Mouse (Mus musculus): ENCODE data around the gene Ppp1r9a.
"Not testable (repeated sequence)": the region's sequence is repeated elsewhere in the genome, so short reads cannot be mapped to it uniquely, and the experiment has no call there.

The Ppp1r9a gene

DNA sequence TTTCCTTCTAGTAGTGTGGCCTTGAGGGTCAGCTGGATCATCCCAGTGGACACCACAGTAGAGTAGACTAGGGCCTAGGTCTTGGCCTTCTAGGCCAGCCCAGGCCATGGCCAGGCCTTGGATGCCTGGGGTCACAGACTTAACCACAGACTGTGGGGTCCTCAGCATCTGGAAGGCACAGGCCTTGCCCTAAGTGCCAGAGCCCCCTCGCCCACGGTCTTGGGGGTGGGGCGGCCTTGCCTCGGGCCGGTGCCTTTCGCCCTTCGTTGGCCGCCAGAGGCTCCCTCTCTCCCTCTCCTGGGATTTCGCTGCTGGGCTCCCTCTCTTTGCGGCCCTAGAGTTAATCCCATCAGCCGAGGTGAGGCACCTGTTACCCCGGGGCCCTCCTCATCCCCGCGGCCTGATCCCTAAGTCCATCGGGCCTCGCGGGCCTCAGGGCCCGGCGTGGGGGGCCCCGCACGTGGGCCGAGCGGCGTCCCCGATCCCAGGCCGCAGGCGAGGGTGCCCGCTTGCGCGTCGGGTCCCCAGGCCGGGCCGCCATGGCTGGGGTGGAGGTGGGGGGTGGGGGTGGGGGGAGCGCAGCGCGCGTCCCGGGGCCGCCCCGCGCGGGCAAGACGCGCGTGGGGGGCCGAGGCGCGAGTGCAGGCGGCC lies at the start of gene Ppp1r9a:
Gene Ppp1r9a (plus strand): TSS at position 244 of the 651 bp plus-strand sequence.
- in situ Hi-C loops (cut with MboI, MseI): no loop called here

GRCm38 (mm10) chr6:4855236-4855635 lies 47.5 kb upstream of the Ppp1r9a start:
- in situ Hi-C loops (cut with MboI, MseI): no loop called here

- in situ Hi-C loops (cut with MboI, MseI): no loop called here
These were observed 45.8 kb upstream of the Ppp1r9a start for GRCm38 (mm10) chr6:4856919-4857318.

DNA sequence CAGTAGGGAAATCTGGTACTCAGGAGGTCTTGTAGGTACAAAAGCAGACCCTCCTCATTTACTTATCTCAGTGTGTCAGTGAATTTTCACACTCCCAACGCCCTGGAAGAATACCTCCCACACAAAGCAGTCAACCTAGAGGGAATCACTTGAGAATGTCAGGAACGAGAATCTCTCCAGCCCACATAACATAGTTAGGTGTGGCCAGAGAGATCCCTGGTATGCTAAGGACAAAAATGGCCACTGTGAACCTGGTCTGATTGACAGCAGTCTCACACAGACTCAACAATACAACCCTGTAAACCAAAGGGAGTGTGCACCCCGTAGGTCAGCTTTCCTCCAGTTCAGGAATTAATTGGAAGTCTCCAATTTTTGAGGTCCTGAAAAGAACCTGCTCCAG lies 18.4 kb upstream of the Ppp1r9a start:
- in situ Hi-C loops (cut with MboI, MseI): no loop called here

GRCm38 (mm10) chr6:4889544-4889943 lies 13.2 kb upstream of the Ppp1r9a start:
- in situ Hi-C loops (cut with MboI, MseI): no loop called here

- in situ Hi-C loops (cut with MboI, MseI): no loop called here
These were observed 10.3 kb upstream of the Ppp1r9a start for GRCm38 (mm10) chr6:4892417-4892816.

DNA sequence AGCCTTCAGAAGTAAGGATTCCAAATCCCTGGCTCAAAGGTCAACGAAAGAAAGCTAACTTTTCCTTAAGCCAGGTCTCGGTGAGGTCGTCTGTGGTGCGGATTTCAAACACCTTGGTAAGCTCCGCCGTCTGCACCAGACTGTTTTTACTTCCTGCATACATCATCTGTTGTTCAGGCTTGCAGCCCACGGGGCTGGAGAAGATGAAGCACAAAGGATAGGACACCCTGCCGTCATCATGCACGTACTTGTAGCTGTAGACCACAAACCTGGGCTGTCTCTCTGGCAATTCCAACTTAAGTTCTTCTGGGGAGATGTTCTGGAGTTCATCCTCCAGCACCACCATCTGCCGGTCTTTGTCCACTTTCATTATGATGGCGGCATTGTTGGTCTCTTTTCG lies 9.4 kb upstream of the Ppp1r9a start:
- in situ Hi-C loops (cut with MboI, MseI): not testable (repeated sequence)

- in situ Hi-C loops (cut with MboI, MseI): no loop called here
These were observed 2.8 kb upstream of the Ppp1r9a start for GRCm38 (mm10) chr6:4899906-4900305.

- in situ Hi-C loops (cut with MboI, MseI): no loop called here
These were observed 773 bp downstream of the Ppp1r9a start for GRCm38 (mm10) chr6:4903325-4904054.

- in situ Hi-C loops (cut with MboI, MseI): no loop called here
These were observed 1.3 kb downstream of the Ppp1r9a start for GRCm38 (mm10) chr6:4904055-4904450.

DNA sequence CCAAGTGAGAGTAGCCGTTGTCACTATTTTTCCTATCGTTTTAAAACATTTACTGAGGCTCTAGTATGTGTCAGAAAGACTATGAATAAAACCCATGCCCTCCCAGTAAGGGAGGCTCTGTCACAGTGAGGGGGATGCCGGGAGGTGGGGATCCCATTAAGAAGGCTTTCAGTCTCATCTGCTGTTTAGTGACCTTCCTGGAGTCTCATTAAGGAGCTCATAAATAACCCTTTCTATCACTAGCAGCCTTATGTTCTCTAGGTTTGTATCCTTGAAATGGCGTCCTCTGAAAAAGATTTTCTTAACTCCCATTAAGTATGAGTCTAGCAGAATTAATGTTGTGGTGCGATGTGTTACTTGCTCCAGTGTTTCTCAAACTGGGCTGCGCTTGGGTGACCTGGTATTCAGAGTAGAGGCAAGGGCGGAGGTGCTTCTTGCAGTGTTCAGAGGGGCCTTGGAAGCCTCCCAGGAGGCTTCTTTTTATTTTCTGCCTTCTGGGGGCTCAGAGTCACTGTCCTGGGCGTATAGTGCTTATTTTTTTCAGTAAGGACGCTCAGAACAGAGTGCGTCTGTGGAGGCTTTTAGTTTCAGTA lies 7.4 kb downstream of the Ppp1r9a start:
- in situ Hi-C loops (cut with MboI, MseI): no loop called here

GRCm38 (mm10) chr6:4918470-4918869 lies 15.8 kb downstream of the Ppp1r9a start:
- in situ Hi-C loops (cut with MboI, MseI): no loop called here

- in situ Hi-C loops (cut with MboI, MseI): not testable (repeated sequence)
These were observed 21.1 kb downstream of the Ppp1r9a start for GRCm38 (mm10) chr6:4923791-4924190.

DNA sequence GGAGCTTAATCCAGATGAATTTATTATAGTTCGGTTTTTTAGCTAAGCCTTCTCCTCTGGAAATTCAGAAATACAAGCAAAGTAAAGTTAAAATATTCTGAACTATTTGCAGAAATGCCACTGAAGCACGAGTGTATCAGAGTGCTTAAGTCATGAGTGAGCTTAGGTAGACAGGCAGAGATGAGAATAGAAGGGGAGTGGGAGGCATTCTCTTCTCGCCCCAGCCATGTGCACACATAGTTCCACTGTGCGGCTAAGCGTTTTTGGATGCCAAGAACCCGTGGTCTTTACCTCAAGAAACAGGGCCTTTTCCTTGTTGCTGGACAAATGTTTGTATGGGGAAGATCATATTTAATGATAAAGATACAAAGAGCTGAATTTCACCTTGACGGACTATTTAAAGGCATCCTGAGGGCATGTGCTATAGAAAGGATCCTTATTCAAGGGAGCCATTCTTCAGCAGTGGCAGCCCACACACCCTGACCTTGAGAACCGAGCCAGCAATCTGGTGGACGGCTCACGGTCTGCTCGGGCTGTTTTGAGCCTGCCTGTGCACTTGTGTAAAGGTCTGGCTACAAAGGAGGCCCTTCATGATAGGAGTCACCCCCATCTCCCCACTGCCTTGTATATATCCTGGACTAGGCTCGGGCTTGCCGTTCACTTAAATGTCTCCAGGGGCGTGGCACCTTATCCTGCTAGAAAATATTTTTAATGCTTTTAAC lies 23.4 kb downstream of the Ppp1r9a start:
- in situ Hi-C loops (cut with MboI, MseI): no loop called here

- in situ Hi-C loops (cut with MboI, MseI): no loop called here
These were observed 27.6 kb downstream of the Ppp1r9a start for GRCm38 (mm10) chr6:4930321-4930720.

GRCm38 (mm10) chr6:4938901-4939300 lies 36.2 kb downstream of the Ppp1r9a start:
- in situ Hi-C loops (cut with MboI, MseI): no loop called here

DNA sequence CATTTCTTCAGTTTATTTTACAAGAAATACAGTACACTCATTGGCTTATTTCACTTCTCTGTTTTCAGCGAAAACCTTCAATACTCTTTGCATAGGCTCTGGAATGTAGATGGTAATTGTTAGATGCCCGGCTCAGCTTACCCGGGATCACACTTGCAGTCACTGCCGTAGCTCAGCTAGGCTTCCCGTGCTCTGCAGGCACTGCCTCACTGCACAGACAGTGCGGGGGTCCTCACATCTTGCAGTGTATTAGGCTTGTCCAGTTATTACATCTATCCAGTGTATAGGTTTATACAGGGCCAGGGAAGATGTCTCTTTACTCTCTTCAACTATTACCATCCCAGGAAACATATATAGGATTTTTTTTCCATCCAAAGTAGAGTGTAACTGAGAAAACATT lies 37.4 kb downstream of the Ppp1r9a start:
- in situ Hi-C loops (cut with MboI, MseI): no loop called here

DNA sequence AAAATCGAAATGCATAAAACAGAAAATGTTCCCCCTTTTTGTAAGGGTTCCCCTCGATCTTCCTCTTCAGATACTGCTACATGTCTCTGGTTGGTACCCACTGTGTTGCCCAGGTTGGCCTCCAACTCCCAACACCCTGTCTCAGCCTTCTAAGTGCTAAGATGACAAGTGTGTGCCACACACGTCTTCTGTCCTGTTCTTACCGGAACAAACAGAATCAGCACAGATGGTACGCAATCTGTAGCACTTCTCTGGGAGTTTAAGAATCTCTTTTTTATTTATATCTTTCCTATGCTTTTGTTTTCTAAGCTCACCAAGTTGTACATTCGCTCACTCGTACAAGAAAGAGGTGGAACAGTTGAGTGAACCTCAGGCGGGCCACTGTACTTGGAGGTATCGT lies 37.9 kb downstream of the Ppp1r9a start:
- in situ Hi-C loops (cut with MboI, MseI): no loop called here

DNA sequence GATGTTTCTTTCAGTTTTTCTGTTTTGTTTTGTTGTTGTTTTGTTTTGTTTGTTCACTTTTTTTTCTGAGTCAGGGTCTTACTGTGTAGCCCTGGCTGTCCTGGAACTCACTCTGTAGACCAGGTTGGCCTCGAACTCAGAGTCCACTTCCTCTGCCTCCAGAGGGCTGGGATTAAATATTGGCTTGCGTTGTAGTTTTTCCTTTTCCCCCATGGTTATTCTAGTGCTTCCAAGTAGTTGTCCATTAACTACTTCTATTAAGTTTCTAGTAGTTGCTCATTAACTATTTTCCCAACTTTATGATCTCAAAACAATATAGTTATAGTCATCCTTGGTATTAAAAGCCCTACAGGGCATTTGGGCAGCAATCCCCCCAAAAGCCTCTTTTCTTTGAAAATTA lies 41.1 kb downstream of the Ppp1r9a start:
- in situ Hi-C loops (cut with MboI, MseI): no loop called here

DNA sequence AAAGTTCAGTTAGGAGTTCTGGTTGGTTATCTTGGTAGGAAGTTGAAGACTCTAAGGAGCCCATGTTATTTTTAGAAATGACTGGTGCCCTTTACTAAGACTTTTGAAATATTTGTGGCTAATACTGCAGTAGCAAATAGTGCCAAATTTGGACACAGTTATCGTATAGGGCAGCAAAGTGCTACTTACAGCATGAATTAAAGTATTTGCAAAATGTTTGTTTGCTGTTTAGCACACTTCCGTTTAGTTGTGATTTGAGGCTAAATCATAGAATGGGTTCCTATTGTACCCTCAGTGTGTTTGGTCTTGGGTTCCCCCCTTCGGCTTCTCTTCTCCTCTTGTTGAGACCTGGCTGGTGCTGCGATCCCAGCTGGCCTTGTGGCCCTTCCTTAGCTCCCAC lies 45.3 kb downstream of the Ppp1r9a start:
- in situ Hi-C loops (cut with MboI, MseI): no loop called here

DNA sequence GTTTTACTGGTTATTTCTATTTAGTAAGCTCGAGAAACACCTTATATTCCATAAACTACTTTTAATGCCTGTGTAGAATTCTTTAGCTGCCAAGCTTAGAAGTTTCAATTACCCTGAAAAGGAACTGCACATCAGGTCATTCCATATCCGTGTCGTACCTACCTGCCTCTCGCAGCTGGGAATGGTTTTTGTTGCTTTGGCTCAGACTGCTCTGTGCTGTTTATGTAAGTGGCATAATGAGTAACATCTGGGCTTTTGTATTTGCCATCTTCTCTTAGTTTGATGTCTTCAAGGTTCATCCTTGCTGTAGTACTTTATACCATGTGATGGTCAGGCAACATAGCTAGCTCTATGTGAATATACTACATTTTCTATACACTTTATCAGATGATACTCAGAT lies 47.0 kb downstream of the Ppp1r9a start:
- in situ Hi-C loops (cut with MboI, MseI): no loop called here

GRCm38 (mm10) chr6:4953028-4953719 lies 50.5 kb downstream of the Ppp1r9a start:
- in situ Hi-C loops (cut with MboI, MseI): no loop called here
